Mouse (Mus musculus): Measurements from ENCODE around the gene Lce3f. TPM values are rescaled to one million over a fixed set of nuclear protein-coding genes. Genes with fewer than 3 reads are reported as not detected.
A peak's percentile ranks its signal among the peaks of the same experiment; 100 is the strongest.

Lce3f gene
- not detected in 2 replicates for total RNA-seq (2017)

DNA sequence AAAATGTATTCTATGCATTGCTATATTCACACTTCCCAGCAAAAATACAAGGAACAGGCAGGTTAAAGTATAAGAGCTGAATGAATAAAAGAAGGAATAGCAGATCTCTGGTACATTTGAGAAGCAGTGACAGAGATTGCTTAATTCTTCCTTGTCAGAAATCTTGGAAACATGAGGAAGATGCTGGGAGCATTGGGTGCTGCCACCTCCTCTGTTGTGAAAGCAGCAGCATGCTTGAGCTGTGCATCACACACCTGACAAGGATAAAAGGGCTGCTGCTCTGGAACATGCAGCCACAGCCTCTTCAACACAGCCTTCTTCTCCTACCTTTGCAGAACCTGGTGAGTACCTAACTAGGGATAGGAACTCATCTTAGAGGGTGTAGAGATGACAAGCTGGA lies at the start of gene Lce3f:
Gene Lce3f (plus strand): TSS at position 301 of the 400 bp plus-strand sequence.
- ATAC-seq (replicated peaks; ENCODE audit: low read depth, poor library complexity, severe bottlenecking) = no peak

- ATAC-seq (replicated peaks; ENCODE audit: low read depth, poor library complexity, severe bottlenecking) = no peak
Observed at GRCm38 (mm10) chr3:92944186-92944585, 47.8 kb upstream of the Lce3f start, which contains the start of gene Lce3c. Gene Lce3c (plus strand): TSS chr3:92944486.

- no peak for ATAC-seq (replicated peaks; ENCODE audit: low read depth, poor library complexity, severe bottlenecking)
Observed at GRCm38 (mm10) chr3:92957090-92957489, 34.9 kb upstream of the Lce3f start, which contains the start of gene Lce3d. Gene Lce3d (plus strand): TSS chr3:92957390.

GRCm38 (mm10) chr3:92966761-92967160 lies 25.3 kb upstream of the Lce3f start, which contains the start of gene Lce3e:
Gene Lce3e (plus strand): TSS chr3:92967061.
- ATAC-seq (replicated peaks; ENCODE audit: low read depth, poor library complexity, severe bottlenecking) = no peak

DNA sequence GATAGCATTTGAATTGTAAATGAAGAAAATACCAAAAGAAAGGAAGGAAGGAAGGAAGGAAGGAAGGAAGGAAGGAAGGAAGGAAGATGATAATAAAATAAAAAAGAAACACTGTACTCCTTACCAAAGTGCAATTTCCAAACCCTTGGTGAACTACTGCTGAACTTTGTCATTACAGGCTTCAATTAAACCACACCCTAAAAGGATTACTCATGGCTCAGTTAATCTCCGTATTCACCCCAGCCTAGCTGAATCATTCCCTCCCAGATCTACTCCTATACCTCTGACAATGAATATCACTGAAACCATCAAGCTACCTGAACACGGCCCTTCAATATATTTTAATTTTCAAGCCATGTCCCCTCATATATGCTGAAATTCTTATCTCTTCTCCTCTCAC lies 13.5 kb upstream of the Lce3f start:
- ATAC-seq (replicated peaks; ENCODE audit: low read depth, poor library complexity, severe bottlenecking) = no peak

- peak; percentile 93 for ATAC-seq (replicated peaks; ENCODE audit: low read depth, poor library complexity, severe bottlenecking)
Observed at GRCm38 (mm10) chr3:92998691-92999090, 6.7 kb downstream of the Lce3f start.

DNA sequence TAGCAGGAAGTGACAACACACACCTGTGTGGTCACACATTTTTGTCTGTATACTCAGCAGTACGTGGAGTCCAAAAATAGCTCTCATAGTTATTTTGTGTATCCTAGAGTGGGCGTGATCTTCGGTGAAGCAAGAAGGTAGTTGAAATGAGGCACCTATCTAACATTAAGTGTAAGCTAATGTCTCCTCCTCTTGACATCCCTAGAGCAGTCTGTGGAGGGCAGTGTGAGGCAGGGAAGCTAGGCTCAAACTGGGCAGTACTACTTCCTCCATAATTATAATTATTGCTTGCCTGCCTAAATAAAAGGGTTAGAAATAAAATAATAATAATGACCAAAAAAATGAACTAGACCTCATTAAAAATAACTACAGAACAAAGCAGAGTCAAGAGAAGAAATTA lies 8.6 kb downstream of the Lce3f start:
- no peak for ATAC-seq (replicated peaks; ENCODE audit: low read depth, poor library complexity, severe bottlenecking)

DNA sequence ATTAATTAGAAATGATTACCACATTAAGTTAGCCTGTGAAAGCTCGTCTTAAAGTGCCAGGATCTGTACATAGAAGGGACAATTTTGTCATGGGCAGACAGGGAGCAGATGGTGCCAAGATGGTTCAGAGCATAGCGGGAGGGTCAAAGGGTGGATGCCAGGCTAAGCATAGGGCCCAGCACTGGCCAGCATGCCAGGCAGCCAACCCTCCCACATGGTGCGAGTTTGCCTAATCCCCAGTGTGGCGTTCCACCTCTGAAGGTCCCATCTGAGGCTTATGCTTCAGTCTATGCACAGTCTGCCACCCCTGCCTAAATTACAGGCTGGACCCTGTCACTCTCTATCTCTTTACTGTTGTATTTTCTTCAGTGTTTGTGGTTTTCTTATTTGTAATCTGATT lies 10.8 kb downstream of the Lce3f start:
- no peak for ATAC-seq (replicated peaks; ENCODE audit: low read depth, poor library complexity, severe bottlenecking)

DNA sequence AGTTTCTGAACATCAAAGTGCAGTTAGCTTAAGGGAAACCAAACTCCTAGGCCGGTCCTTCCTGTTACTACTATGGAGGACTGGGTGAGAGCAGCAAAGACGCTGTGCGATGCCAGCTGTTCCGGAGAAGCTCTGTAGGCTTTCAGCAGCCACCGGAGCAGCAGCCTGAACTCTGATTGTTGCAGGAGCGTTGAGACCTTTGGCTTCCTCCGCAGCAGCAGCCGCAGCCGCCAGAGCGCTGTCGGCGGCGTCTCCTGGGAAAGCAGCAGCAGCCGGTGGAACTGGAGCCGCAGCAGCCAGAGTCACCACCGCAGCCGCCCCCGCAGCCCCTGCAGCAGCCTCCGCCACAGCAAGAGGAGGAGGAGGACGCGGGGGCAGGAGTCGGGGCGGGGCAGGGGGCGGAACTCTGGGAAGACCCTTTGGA lies 22.4 kb downstream of the Lce3f start:
- no peak for ATAC-seq (replicated peaks; ENCODE audit: low read depth, poor library complexity, severe bottlenecking)

DNA sequence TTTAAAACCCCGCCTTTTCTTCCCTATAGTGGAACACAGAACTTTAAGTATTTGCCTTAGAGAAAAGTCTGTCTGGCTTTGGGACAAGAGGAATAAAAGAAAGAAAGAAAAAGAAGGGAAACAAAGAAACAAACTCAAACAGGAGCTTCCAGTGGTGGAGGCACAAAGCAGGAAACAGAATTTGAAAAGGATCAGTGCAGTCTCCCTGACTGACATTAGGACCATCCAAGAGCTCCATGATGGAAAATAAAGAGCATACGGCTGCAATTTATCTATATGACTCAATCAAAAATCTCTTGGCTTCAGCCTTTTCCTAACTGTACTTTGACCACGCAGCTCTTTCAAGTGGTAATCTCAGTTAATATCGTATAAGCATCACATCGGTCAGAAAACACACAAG lies 22.8 kb downstream of the Lce3f start:
- no peak for ATAC-seq (replicated peaks; ENCODE audit: low read depth, poor library complexity, severe bottlenecking)

DNA sequence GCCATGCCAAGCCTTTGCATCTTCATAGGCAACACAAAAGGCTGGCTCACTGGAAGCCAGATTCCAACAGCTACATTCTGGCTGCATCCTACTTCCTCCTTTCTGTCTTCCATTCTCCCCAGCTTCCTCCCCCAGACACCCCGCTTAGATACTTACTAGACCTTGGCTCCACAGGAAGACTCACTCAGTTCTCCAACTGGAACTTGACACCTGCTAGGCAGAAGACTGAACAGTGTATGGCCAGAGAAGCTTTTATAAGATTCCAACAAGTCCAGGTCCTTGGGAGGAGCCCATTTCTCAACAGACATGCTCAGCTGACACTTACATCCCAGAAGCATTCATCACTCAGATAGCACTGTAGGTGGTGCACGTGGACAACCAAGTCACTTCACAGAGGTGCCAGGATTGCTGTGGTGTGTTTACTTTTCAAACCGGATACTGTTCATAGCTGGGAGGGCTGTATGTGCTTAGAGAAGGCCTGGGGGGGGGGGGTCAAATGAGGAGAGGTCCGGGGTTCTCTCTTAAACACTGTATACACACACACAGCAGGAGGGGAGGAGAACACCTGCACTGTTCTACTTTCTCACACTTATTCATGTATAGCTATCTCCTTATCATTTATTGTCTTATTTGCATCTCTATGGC lies 23.6 kb downstream of the Lce3f start, which contains the start of gene Crct1:
Gene Crct1 (minus strand): TSS at position 228 of the 645 bp plus-strand sequence.
- ATAC-seq (replicated peaks; ENCODE audit: low read depth, poor library complexity, severe bottlenecking) = no peak

DNA sequence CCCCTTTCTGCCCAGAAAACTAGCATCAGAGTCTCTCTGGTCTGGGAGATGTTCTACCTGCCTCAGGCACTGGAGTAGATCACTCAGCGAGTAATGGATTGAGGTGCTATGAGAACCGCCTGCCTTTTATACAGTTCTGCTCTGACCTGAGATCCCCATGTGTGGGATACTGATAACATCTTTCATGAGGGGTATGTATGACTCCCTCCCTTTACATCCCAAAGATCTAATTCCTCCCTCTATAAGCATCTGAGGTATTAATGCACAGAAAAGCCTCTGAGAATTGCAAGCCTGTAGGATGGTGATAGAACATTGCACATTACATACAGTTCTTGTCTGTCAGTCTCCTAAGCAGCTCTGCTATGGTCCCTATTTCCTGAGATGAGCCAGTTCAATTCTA lies 26.9 kb downstream of the Lce3f start, which contains the start of gene Lce1m:
Gene Lce1m (minus strand): TSS at position 101 of the 400 bp plus-strand sequence.
- ATAC-seq (replicated peaks; ENCODE audit: low read depth, poor library complexity, severe bottlenecking) = no peak

DNA sequence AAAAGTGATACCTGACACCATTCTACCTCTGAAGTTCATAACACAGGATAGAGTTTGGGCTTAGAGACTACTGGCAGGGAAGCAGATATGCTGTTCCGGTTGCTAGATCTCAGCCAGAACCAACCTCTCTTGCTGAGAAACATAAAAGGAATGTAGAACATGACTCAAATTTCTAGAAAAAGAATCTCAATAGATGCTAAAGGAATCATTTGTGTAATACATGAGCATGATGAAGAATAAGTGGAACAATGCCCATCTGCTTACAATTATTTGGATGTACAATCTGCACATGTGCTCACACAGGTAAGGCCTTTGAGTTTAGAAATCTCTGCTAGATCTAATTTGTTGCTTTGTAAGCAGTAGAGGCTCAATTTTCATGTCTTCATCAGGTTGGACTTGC lies 29.1 kb downstream of the Lce3f start:
- no peak for ATAC-seq (replicated peaks; ENCODE audit: low read depth, poor library complexity, severe bottlenecking)

- no peak for ATAC-seq (replicated peaks; ENCODE audit: low read depth, poor library complexity, severe bottlenecking)
Observed at GRCm38 (mm10) chr3:93023411-93024184, 31.6 kb downstream of the Lce3f start.

DNA sequence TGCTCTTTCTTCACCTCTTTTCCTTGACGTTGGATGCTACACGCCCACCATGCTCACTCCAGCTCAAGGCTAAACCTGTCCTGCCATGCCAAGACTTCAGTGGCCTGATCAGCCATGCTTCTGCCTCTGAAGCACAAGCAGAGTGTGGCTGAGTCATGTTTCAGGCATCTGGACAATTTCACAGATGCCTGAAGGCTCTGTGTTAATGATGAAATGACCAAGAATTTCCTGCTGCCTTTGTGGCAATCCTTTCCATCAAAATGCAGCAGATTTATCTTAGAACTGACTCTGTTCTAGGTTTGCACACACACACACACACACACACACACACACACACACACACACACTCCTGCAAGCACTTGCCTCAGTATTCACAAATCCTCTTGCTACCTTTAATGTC lies 33.5 kb downstream of the Lce3f start:
- ATAC-seq (replicated peaks; ENCODE audit: low read depth, poor library complexity, severe bottlenecking) = no peak

- peak; percentile 65; the same call in 1 of the 2 replicates for ATAC-seq (replicated peaks; ENCODE audit: low read depth, poor library complexity, severe bottlenecking)
Observed at GRCm38 (mm10) chr3:93031450-93031849, 39.4 kb downstream of the Lce3f start.

Other genes starting within 250 kb of the Lce3f start
- not detected in 2 replicates for gene Lce1g, start 239.9 kb upstream of the Lce3f start, total RNA-seq (2017)
- gene Lce1h, start 227.2 kb upstream of the Lce3f start, total RNA-seq (2017) = not detected in 2 replicates
- gene Lce1i, start 213.3 kb upstream of the Lce3f start, total RNA-seq (2017) = not detected in 2 replicates
- gene Lce1j, start 201.7 kb upstream of the Lce3f start, total RNA-seq (2017) = not detected in 2 replicates
- not detected in 2 replicates for gene Lce1k, start 184.3 kb upstream of the Lce3f start, total RNA-seq (2017)
- not detected in 2 replicates for gene Kprp, start 165.0 kb upstream of the Lce3f start, total RNA-seq (2017)
- gene Lce1l, start 140.9 kb upstream of the Lce3f start, total RNA-seq (2017) = not detected in 2 replicates
- not detected in 2 replicates for gene 2310050C09Rik, start 122.0 kb upstream of the Lce3f start, total RNA-seq (2017)
- gene Lce3a, start 66.0 kb upstream of the Lce3f start, total RNA-seq (2017) = not detected in 2 replicates
- not detected in 2 replicates for gene Lce3b, start 59.2 kb upstream of the Lce3f start, total RNA-seq (2017)
- not detected in 2 replicates for gene Lce3c, start 47.7 kb upstream of the Lce3f start, total RNA-seq (2017)
- gene Lce3d, start 34.8 kb upstream of the Lce3f start, total RNA-seq (2017) = not detected in 2 replicates
- not detected in 2 replicates for gene Lce3e, start 25.2 kb upstream of the Lce3f start, total RNA-seq (2017)
- gene Crct1, start 23.5 kb downstream of the Lce3f start, total RNA-seq (2017) = not detected in 2 replicates
- not detected in 2 replicates for gene Lce1m, start 26.8 kb downstream of the Lce3f start, total RNA-seq (2017)
- gene Gm4858, start 76.6 kb downstream of the Lce3f start, total RNA-seq (2017) = not detected in 2 replicates
- not detected in 2 replicates for gene Crnn, start 152.6 kb downstream of the Lce3f start, total RNA-seq (2017)
- not detected in 2 replicates for gene Flg2, start 205.1 kb downstream of the Lce3f start, total RNA-seq (2017)